Mouse (Mus musculus): ENCODE results near the gene Otx1. TPM values are rescaled to one million over a fixed set of nuclear protein-coding genes. Genes with fewer than 3 reads are reported as not detected.

Gene Otx1
- polyA plus RNA-seq (2012; rRNA removed) = not detected in 2 replicates

DNA sequence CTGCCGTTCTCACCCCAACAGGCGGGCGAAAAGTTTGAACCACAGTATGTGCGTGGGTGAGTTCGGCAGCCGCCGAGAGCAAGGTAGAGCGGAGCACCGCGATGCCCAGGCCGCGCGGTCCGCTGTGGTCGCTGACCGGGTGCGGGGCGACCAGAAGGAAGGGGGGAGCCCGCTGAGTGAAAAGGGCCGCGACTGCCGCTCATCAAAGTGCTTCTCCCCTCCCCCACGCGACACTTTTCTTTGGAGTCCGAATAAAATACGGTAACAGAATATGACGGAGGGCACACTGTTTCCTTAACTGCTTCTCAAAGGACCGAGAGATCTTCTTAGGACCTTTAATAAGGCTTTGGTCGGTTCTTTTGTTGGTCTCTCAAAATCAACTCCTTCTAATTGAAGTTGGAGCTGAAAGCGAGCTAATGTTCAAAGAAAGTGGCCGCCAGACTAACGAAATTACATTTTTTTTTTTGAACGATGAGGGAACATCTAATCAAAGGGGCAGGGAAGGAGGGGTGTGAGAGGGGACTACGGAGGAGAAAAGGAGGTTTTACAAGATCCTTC is at the start of gene Otx1:
Gene Otx1 (minus strand): TSS at position 115 of the 558 bp plus-strand sequence.

